Mouse (Mus musculus): Measurements from ENCODE around the gene Mvk.

The Mvk gene

GRCm38 (mm10) chr5:114443566-114444367 lies at the start of gene Mvk, which contains the start of gene Mmab:
Mvk (plus strand) TSS chr5:114444269.
Mmab (minus strand) TSS chr5:114444060.
- CTCF ChIA-PET: no interaction called here

- CTCF ChIA-PET: no interaction called here
Observed at GRCm38 (mm10) chr5:114406592-114406991, 37.5 kb upstream of the Mvk start.

- CTCF ChIA-PET: no interaction called here
Observed at GRCm38 (mm10) chr5:114407269-114407668, 36.8 kb upstream of the Mvk start.

GRCm38 (mm10) chr5:114407810-114408209 lies 36.3 kb upstream of the Mvk start:
- CTCF ChIA-PET: no interaction called here

- CTCF ChIA-PET: no interaction called here
Observed at GRCm38 (mm10) chr5:114408846-114409245, 35.2 kb upstream of the Mvk start.

- CTCF ChIA-PET: no interaction called here
Observed at GRCm38 (mm10) chr5:114410429-114410828, 33.6 kb upstream of the Mvk start.

GRCm38 (mm10) chr5:114412361-114412998 lies 31.6 kb upstream of the Mvk start:
- CTCF ChIA-PET: no interaction called here

- CTCF ChIA-PET: no interaction called here
Observed at GRCm38 (mm10) chr5:114413067-114413735, 30.9 kb upstream of the Mvk start.

- CTCF ChIA-PET: no interaction called here
Observed at GRCm38 (mm10) chr5:114415606-114416005, 28.5 kb upstream of the Mvk start.

GRCm38 (mm10) chr5:114416855-114417254 lies 27.2 kb upstream of the Mvk start:
- CTCF ChIA-PET: no interaction called here

- CTCF ChIA-PET: interaction anchor here (0.7 kb wide), 1 partner anchor 1215 kb away, joined by 4 read pairs; no protein-coding TSS in a partner anchor
Observed at GRCm38 (mm10) chr5:114418541-114418940, 25.5 kb upstream of the Mvk start.

GRCm38 (mm10) chr5:114421561-114422298 lies 22.3 kb upstream of the Mvk start:
- CTCF ChIA-PET: no interaction called here

GRCm38 (mm10) chr5:114422591-114422990 lies 21.5 kb upstream of the Mvk start:
- CTCF ChIA-PET: no interaction called here

GRCm38 (mm10) chr5:114423961-114424360 lies 20.1 kb upstream of the Mvk start:
- CTCF ChIA-PET: no interaction called here

GRCm38 (mm10) chr5:114426732-114427131 lies 17.3 kb upstream of the Mvk start:
- CTCF ChIA-PET: no interaction called here

- CTCF ChIA-PET: no interaction called here
Observed at GRCm38 (mm10) chr5:114428621-114429020, 15.4 kb upstream of the Mvk start.

GRCm38 (mm10) chr5:114429781-114430180 lies 14.3 kb upstream of the Mvk start:
- CTCF ChIA-PET: no interaction called here

- CTCF ChIA-PET: no interaction called here
Observed at GRCm38 (mm10) chr5:114434359-114434758, 9.7 kb upstream of the Mvk start.

GRCm38 (mm10) chr5:114435588-114435987 lies 8.5 kb upstream of the Mvk start:
- CTCF ChIA-PET: no interaction called here

- CTCF ChIA-PET: no interaction called here
Observed at GRCm38 (mm10) chr5:114444368-114444692, 261 bp downstream of the Mvk start.

- CTCF ChIA-PET: no interaction called here
Observed at GRCm38 (mm10) chr5:114449011-114449410, 4.9 kb downstream of the Mvk start.

- CTCF ChIA-PET: no interaction called here
Observed at GRCm38 (mm10) chr5:114456287-114456686, 12.2 kb downstream of the Mvk start.
